Mouse (Mus musculus): Measurements from ENCODE around the gene Stx11.

The Stx11 gene

DNA sequence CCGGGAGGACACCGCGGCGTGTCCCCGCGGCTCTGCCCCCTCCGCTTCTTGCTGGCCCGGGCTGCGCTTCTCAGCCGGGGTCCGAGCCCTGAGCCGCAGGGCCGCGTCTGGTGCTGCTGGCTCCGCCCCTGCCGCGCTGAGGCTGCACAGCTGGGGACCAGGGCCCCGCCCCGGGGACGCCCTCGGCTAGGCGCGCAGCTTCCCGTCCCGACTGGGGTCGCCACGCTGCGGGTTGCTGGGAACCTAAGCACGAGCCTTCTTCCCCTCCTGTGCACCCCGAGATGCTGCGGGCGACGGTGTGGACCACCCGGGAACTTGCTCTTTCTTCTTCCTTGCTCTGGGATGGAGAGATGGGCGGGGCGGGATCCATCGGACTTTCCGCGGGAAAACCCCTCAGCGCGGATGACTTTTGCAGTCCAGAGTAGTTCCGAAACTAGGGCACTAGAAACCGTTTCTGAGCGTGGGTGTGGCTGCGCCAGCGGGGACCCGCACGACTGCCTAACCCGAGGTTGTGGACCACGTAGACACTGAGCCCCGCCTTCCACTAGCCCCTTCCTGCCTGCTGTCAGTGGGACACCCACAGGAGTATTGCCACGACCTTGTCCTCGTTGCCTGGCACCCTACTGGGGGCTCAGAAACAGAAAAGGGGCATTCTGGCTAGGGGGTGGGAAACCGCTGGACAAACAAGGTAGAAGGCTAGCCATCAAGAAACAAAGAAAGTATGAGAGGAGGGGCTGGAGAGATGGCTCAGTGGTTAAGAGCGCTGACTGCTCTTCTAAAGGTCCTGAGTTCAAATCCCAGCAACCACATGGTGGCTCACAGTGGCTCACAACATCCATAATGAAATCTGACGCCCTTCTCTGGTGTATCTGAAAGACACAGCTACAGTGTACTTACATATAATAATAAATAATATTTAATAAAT, at the start of gene Stx11:
Stx11 (minus strand) TSS at position 148 of the 925 bp plus-strand sequence.
- DNase-seq: peak; percentile 7 to 15

DNA sequence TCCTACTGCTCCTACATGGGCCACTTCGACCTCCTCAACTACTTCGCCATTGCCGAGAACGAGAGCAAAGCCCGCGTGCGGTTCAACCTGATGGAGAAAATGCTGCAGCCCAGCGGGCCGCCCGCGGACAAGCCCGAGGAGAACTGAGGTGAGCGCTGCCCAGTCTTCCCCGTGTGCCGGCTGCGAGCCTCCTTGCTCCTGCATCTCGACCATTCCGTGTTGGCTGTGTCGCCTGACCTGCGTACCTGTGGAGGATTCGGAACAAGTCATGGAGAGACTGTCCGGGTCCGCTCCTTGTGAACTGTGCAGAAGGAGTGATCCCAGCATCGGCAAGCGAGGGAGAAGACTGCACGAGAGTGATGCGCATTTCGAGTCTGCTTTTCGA, 44.6 kb upstream of the Stx11 start:
- no peak for DNase-seq

DNA sequence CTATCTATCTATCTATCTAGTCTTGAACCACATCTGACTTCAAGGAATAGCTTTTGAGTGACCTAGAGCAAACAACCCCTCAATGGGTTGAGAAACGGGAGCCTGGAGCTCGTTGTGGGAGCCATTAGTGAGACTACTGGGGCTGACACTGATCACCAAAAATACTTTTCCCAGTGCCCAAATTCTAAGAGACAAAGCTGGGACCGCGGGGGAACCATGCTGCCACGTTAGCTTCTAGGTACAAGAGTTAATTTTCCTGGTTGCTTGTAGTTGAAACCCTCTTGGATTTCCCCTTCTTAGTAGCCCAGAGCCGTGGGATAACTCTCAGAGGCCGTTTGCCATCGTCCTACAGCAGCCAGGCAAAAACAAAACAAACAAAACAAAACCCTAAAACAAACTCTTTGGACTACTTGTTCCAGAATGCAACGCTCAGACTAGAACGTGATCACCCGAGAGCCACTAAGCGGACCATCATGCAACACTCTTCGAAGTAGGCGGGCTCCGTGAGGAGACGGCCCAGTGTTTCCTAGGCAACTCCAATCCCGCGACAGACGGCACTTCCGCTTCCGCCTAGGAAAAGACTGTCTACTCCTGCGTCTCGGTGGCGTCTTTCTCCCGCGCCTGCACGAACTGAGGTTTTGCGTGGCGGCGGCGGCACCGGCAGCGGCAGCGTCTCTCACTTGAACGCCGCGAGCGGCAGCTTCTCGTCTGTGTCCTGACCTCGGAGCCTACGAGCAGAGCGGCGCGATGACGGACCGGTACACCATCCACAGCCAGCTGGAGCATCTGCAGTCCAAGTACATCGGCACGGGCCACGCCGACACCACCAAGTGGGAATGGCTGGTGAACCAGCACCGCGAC, 44.0 kb upstream of the Stx11 start:
- DNase-seq: peak; percentile 94 to 97

DNA sequence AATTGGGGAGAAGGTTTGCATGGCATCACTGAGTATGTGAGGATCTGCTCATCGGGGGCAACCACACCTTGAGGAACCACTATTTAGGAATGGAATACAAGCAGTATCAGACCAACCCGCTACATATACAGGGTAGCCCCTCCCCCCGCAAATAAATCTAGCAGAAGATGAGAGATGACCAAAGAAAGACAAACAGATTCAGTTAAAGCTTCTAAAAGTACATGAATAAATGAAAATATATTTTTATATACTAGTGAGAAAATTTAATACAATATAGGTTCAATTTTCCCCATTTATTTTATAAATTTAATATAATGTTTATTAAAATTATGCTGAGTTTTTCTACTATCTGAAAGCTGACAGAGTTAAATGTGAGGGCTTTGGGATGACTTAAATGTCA, 40.9 kb upstream of the Stx11 start, which contains the start of gene Sf3b5:
Sf3b5 (plus strand) TSS at position 301 of the 400 bp plus-strand sequence.
- no peak for DNase-seq

DNA sequence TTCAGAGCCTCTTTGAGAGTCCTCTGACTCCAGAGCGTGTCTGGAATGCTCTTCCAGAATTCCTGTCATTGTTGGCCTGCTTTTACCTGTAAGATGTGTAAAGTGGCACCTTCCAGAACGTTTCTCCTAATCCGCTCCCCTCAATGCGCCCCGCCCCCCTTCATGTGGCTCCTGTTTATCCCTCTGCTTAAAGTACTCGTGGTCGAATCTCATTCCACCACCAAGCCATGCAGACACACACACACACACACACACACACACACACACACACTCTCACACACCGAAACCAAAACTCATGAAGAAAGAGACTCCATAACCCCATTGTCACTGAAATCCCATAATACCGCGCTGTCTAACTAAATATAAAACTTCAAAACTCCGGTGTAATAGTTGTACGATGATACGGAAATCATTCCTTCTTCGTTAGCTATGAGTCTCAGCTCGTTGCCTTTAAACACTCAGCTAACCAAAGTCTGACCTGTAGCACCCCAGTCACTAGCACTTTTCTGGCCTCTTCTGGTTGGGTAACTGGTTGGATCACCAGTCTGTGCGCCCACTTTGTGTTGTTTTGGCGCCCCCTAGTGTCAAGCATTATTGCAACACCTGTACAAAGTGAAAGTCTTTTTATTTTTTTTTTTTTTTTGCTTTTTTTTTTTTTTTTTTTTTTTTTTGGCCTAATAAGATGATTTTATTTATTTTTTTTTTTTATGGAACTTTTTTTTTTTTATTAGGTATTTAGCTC, 32.8 kb upstream of the Stx11 start:
- peak; percentile 81 to 85 for DNase-seq

DNA sequence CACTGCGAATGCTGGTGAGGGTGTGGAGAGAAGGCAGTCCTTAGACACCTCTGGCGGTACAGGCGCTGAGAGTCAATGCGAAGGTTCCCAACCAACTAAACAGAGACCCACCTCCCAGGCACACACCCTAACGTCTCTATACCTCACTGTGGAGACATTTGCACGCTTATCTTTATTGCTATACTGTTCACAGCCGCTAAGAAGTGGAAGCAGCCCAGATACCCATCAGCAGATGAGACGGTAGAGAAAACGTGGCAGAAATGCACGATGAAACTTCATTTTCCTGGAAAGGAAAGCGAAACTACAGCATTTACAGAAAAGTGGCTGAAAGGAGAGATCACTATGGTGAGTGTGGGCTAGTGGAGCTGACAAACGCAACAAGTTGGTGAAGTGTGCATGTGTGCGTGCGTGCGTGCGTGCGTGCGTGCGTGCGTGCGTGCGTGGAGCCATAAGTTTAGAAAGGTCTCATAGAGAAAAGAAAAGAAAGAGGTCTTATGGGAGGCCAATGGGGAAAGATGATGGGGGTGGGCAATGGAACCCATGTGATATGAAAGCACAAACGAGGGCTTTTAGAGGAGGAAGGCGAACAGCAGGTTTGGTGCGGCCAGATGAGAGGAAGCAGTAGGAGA, 29.4 kb upstream of the Stx11 start:
- no peak for DNase-seq

DNA sequence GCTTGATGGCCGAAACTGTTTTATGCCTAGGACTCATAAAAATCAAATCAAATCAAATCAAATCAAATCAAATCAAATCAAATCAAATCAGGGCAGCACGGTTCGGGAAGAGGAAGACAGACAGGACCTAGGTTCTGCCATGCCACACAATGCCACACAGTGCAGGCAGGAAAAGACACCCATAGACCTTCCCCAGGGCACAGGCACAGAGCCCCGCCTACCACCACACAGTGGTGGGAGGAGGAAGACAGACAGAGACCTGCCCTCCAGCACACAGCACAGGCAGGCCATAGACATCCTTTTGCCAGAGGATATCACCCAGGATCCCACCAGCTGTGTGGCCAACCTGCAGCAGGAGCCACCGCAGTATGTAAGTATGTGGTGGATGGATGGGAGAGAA, 27.9 kb upstream of the Stx11 start:
- DNase-seq: no peak

DNA sequence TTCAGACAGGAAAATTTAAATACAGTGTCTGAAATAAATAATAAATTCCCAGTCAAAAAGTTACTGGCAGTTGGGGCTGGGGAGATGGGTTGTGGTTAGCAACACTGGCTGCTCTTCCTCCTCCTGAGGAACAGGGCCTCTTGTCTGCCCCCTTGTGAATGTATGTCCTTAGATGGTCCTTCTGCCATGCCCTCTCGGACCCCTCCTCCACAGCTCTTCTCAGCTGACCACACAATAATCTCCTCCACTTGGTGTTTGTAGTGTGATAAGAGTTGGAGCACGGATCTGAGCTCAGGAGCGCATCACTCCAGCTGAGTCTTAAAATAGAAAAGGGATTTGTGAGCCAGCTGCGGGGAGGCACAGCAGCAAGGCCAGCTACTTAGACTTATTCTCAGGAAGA, 22.8 kb upstream of the Stx11 start:
- no peak for DNase-seq

DNA sequence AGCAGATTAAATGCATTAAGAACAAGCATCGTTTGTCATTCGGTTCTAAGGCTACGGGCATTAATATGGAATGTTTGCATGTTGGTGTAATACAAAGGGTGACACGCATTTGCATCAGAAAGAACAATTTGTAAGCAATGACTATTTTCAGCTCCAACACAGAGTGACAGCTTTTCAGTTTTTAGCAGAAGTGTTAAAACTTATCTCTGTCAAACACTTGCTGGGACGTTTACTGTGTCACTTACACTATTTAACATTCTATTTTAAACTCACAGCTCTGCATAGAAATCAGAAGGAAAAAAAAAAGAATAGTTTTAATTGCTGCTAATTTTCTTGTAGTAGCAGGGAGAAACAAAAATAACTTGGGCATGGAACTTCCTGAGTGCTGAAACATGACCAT, 22.4 kb upstream of the Stx11 start:
- no peak for DNase-seq

DNA sequence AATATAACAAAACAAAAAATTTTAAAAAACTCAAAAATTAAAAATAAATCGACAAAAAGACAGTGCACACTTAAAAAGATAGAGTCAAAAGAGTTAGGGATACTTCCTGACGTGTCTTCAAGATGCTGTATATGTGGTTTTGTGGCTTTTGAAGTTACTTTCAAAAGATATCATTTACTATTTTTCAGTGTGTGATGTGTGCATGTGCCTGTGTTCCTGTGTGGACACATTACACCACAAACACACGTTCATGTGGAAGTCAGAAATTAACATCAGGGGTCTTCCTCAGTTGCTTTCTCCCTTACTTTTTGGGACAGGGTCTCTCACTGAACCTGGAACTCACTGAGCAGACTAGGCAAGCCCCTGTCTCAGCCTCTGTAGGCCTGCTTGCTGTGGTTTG, 20.9 kb upstream of the Stx11 start:
- no peak for DNase-seq

DNA sequence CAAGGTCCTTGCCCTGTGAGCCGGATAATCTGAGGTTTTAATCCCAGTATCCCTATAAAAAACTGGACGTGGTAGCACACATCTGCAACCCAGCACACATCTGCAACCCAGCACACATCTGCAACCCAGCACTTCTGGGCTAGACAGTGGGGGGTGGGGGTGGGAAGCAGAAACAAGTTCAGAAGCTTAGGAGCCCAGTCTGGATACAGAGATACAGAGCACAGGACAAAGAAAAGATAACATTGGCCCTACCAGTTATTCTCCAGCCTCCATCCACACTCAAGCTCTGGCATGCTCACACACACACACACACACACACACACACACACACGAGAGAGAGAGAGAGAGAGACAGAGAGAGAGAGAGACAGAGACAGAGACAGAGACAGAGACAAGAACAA, 19.4 kb upstream of the Stx11 start:
- DNase-seq: no peak

DNA sequence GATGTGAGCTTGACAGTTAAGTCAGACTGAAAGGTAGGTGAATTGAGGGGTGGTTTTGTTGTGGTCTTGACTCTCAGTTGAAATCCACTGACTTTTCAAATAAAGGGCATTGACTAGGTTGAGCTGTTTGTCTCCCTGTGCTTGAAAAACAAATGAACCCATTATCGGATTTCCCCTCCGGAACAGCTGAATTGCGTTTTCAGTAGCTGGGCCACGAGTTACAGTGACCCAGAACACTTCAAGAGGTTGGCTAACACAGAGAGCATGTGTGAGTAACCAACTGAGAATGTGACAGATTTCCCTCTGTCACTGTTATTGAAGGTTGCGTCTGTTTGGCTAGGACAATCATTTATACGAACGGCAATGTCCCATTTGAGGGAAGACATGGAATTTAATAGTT, 17.0 kb upstream of the Stx11 start:
- DNase-seq: no peak

DNA sequence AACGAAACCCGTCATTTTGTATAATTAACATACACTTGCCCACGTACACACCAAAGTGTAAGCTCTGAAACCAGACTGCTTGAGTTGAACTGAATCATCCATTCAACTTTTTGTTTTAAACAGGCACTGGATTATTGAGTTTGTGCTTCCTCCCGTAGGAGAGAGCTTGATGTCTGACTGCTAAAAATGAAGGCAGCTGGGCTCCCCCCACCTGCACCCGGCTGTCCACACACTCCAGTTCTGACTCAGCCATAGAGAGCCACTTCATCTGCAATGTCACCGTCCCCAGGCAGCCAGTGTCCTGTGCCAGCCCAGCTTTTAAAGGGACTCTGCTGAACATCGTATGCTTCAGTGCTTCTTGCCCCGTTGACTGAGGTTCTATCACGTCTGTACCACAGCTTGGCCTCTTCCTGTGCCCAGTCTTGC, 13.7 kb upstream of the Stx11 start:
- no peak for DNase-seq

DNA sequence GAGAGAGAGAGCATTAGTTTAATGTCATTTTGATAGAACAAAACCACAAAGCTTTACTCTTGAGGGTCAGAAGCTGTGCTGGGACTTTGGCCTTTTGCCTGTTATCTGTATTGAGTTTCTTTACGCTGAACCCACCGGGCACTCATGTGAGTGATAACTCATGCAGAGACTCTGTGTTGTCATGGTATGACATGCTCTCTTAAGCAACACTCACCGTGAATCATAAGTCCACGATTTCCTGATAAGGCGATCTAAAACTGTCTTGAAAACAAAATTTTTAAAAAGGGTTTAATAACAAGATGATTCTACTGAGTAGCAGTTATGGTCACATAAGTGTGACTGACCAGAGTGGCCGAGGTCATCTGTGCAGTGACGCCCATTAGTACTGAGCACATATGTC, 12.5 kb upstream of the Stx11 start:
- no peak for DNase-seq

DNA sequence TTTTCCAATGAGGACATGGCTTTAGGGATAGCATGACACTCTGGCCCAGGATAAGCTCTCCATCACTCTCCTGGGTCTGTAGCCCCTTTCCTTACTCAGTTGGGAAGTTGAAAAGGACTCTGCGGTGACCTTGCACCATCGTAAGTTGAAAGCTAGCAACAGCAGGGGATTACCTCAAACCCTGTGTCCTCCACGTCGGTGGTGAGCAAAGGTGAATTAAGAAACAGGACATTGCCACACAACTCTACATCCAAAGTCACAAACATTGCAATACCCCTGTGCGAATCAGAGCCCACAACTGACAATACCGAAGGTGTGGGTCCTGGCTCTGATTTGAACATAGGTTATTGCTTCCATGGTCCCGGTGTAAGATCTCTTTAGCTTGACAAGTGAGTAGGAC, 11.9 kb upstream of the Stx11 start:
- DNase-seq: no peak

DNA sequence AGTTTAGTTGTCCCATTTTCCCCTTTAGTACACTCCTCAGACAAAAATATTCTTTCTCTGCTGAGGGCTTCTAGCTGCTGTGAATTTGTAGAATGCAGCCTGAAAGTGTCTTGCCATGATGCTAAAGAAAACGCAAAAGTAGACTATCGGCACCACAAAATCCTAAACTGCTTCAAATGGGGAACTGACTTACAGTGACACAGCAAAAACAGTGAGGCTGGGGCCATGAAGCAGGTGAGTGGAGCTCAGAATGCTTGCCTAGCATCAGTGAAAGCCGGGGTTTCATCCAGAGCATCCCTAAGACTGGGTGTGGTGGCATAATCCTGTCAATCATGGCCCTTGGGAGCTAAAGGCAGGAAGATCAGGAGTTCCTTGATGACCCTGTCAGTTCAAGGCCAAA, 11.4 kb upstream of the Stx11 start:
- DNase-seq: no peak

DNA sequence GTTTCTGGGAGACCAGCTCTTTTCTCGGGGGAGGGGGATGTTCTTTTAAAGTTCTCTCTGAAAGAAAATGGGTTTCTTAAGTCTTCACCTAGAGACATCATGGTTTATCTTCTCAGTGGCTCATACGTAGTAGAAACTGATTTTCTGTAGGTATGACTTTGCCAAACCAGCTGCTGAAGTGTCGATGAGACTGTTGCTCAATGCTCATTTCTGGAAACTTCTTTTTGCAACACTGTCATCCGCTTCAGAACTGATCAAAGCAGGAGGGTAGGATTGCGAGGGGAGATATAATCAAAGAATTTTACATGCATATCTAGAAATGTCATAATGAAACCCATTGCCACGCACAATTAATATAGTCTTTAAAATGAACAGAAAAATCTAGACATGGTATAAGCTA, 10.5 kb upstream of the Stx11 start:
- DNase-seq: no peak

DNA sequence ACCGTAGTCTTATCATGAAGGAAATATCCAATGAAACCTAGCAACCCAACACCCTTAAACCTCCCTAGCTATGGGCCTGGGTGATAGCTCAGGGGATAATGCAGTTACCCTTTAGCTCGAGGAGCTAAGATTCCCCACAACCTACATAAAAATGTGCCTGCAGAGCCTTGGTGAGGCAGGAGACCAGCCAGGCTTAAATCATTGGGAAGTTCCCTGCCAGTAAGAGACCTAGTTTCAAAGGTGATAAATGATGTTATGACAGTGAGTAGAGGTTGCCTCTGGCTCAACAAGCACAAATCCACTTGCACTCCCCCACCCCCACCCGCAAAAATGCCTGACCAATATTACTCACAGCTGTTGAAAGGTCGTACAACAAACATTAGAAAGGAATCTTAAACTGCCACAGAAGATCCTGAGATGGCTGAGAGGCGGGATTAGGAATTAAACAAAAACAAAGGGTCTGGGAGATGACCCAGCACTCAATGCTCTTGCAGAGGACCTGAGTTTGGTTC, 1.6 kb upstream of the Stx11 start:
- no peak for DNase-seq

DNA sequence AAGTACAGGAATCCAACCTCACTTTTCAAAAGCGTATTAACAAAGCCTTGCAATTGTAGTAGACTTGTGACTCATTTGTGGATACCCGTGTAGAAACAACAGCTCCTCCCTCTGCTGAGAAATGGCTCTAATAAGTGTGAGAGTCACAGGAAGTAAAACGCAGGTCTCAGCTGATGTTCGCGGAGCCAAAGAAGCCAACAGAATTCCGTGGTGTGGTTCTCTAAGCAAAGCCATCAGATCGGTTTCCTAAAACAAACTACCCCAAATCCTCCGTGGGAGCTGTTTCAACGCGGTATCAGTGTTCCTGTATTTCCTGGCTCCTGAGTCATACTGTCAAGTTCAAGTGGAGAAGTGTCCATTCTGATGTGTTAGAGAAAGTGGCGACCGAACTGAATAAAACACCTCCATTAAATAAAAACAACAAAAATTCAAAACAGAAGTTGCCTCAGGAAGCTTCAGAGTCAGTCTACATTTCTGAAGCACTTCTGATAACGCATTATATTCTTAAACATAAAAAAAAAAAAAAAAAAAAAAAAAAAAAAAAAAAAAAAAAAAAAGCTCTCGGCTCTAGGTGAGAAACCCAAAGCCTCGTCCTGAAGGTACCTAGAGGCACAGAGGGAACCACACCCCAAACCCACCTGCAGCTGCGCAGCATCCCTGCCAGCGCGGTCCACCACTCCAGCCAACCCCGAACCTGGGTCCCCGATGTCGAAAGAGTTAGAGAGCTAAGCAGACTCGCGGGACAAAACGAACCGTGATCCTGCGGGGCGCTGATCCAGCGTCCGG, 543 bp downstream of the Stx11 start:
- peak; percentile 3 to 13 for DNase-seq

DNA sequence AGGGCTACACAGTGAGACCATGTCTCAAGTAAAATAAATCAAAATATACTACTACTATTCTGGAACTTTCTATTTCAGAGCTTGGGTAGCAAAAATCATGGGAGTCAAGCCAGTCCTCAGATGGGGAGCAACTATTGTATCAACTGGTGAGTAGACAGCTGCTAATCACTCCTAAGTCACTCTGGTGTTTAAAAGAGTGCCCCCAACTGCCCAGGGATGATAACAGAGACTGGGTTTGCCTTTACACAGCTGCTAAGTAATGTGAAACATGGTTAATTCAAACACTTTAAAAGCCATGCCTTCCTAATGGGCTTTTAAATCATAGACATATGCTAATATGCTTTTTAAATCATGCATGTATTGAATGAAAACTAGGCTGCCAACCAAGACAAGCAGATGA, 1.9 kb downstream of the Stx11 start:
- DNase-seq: no peak

DNA sequence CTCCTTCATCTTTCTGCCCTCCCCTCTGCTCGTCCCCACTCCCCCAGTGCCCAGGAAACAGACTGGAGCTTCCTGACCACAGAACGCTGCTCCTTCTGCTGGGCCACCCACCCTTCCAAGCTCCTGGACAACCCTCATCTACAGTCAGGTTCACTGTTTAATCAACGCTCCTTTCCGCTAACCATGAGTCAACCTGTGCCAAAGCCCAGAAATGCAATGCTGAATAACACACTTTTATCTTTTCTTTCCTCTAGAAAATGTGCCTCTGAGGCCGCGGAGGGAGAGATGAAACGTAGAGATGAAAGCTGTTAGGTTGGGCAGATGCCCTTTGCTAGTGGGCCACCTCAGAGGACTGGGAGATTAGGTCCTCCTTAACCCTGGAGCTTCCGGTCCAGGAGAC, 2.6 kb downstream of the Stx11 start:
- DNase-seq: no peak

DNA sequence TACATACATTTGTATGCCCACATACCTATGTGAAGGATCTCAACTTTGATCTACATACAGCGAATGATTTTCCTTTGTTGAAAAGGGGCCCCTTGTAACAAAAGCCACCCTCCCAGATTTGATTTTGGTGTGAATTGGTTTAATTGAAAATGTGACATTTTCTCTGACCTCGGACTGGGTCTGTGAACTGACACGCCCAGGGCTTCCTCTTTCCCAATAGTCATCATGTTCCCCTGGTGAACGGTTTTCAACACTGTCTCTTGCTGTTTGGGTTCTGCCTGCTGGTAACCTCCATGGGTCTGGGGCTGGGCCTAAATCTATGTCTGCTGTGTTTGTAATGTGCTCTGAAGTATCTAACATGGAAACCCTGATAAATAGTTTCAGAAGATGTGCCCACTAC, 6.8 kb downstream of the Stx11 start:
- no peak for DNase-seq

Measured in cerebellum, adult 18-20 months (tissue).